Mouse (Mus musculus): ENCODE results near the gene Cd5.

DNA sequence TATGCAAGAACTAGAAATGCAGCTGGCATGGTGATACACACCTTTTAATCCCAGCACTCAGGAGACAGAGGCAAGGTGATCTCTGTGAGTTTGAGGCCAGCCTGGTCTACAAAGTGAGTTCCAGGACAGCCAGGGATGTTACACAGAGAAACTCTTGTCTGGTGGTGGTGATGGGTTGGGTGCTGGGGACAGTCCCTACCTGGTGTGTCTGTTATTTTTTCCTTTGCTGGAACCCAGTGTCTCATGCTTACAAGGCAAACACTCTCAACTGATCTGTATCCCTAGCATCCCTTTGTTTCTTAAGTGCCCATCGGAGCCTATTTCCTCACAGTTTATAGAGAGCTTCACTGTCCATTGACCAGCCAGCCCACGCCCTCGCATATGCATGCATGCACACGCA is 1.1 kb upstream of the Cd5 start:
- TF ChIP-seq POLR2A (IDR thresholded peaks at IDR 0.05; ENCODE audit: borderline replicate concordance, extremely low read depth, insufficient read depth, insufficient read length, poor library complexity, severe bottlenecking) = no peak
- TF ChIP-seq CTCF (IDR thresholded peaks at IDR 0.05; ENCODE audit: borderline replicate concordance, extremely low read depth, insufficient read depth, insufficient read length) = no peak
